Mouse (Mus musculus) adrenal gland, postnatal 36 days (tissue): ENCODE data around the gene Srprb. TPM values are rescaled to one million over a fixed set of nuclear protein-coding genes. Genes with fewer than 3 reads are reported as not detected.

Experiments used
- DNase-seq, 2 experiments: peaks; one replicate each; pipeline ENCODE4 v3.0.0; 2021; ENCODE audit warnings: mixed read lengths in 1 of 2
- total RNA-seq, 2 experiments: library from RNA; stranded (reverse); gene quantifications; 2 replicates each; pipeline ENCODE4 v1.2.3; 2021

Srprb gene
- total RNA-seq, 2 experiments from 2014 or later, result 44.0 to 49.8 TPM

GRCm38 (mm10) chr9:103146257-103146656 is 55.7 kb downstream of the Srprb start:
- DNase-seq, result no peak

GRCm38 (mm10) chr9:103145351-103145750 is 56.6 kb downstream of the Srprb start:
- DNase-seq, result no peak

- DNase-seq, result no peak
These were observed 58.1 kb downstream of the Srprb start for GRCm38 (mm10) chr9:103143881-103144280.

- no peak for DNase-seq
These were observed 60.7 kb downstream of the Srprb start for GRCm38 (mm10) chr9:103141266-103141665.

GRCm38 (mm10) chr9:103140384-103140783 is 61.6 kb downstream of the Srprb start:
- DNase-seq, result no peak

- peak in 1 of 2 experiments; percentile 50 for DNase-seq
These were observed 62.5 kb downstream of the Srprb start for GRCm38 (mm10) chr9:103139481-103139880.

Other genes with a start within 250 kb of the Srprb start
- gene Slco2a1, start 213.4 kb downstream of the Srprb start, total RNA-seq, result 1 to 10 TPM; 3.2 to 3.7 TPM
- gene Rab6b, start 90.3 kb downstream of the Srprb start, total RNA-seq, result 1 to 10 TPM; 2.8 to 3.0 TPM
- gene Gm20425, start 28.2 kb upstream of the Srprb start, total RNA-seq, result 10 to 100 TPM; 13.4 to 17.2 TPM
- 100 to 1,000 TPM in 1 of 2 experiments, 10 to 100 TPM in 1; 98.9 to 215 TPM for gene Trf, start 28.3 kb upstream of the Srprb start, total RNA-seq
- under 1 TPM; 0.40 to 0.46 TPM for gene 1300017J02Rik, start 102.9 kb upstream of the Srprb start, total RNA-seq
- 10 to 100 TPM; 27.7 to 28.0 TPM for gene Topbp1, start 103.1 kb upstream of the Srprb start, total RNA-seq
- gene Cdv3, start 163.7 kb upstream of the Srprb start, total RNA-seq, result 100 to 1,000 TPM; 163 to 232 TPM